Mouse (Mus musculus): ENCODE measurements around the gene Tsks.
A peak's percentile ranks its signal among the peaks of the same experiment; 100 is the strongest.

Tsks gene

GRCm38 (mm10) chr7:44942904-44943303, at the start of gene Tsks:
TSS of gene Tsks (plus strand) at chr7:44943204.
- DNase-seq, result no peak

GRCm38 (mm10) chr7:44894175-44894574, 48.8 kb upstream of the Tsks start:
- DNase-seq, result no peak

GRCm38 (mm10) chr7:44895206-44895592, 47.8 kb upstream of the Tsks start:
- DNase-seq, result no peak

- peak; percentile 95 for DNase-seq
These were observed 47.2 kb upstream of the Tsks start, which contains the start of gene Fuz for GRCm38 (mm10) chr7:44895593-44896434. TSS of gene Fuz (plus strand) at chr7:44896079.

- no peak for DNase-seq
These were observed 46.5 kb upstream of the Tsks start for GRCm38 (mm10) chr7:44896499-44896898.

GRCm38 (mm10) chr7:44898607-44899006, 44.4 kb upstream of the Tsks start:
- DNase-seq, result peak; percentile 17

GRCm38 (mm10) chr7:44900632-44901031, 42.4 kb upstream of the Tsks start:
- DNase-seq, result no peak

- peak; percentile 77 for DNase-seq
These were observed 41.7 kb upstream of the Tsks start for GRCm38 (mm10) chr7:44901230-44901722.

GRCm38 (mm10) chr7:44905430-44905829, 37.6 kb upstream of the Tsks start:
- DNase-seq, result no peak

GRCm38 (mm10) chr7:44908706-44909476, 34.1 kb upstream of the Tsks start:
- DNase-seq, result no peak

GRCm38 (mm10) chr7:44914396-44914795, 28.6 kb upstream of the Tsks start:
- no peak for DNase-seq

- DNase-seq, result no peak
These were observed 27.7 kb upstream of the Tsks start for GRCm38 (mm10) chr7:44915314-44915713.

GRCm38 (mm10) chr7:44916191-44916590, 26.8 kb upstream of the Tsks start:
- DNase-seq, result no peak

- DNase-seq, result no peak
These were observed 26.1 kb upstream of the Tsks start for GRCm38 (mm10) chr7:44916881-44917280.

GRCm38 (mm10) chr7:44918219-44918618, 24.8 kb upstream of the Tsks start:
- DNase-seq, result no peak

- no peak for DNase-seq
These were observed 23.9 kb upstream of the Tsks start for GRCm38 (mm10) chr7:44919127-44919526.

- DNase-seq, result no peak
These were observed 20.5 kb upstream of the Tsks start for GRCm38 (mm10) chr7:44922530-44922929.

- peak; percentile 59 for DNase-seq
These were observed 17.5 kb upstream of the Tsks start for GRCm38 (mm10) chr7:44925468-44925867.

- DNase-seq, result no peak
These were observed 14.4 kb upstream of the Tsks start for GRCm38 (mm10) chr7:44928570-44928969.

GRCm38 (mm10) chr7:44929204-44930151, 13.5 kb upstream of the Tsks start, which contains the start of gene Ap2a1:
TSS of gene Ap2a1 (minus strand) at chr7:44929496.
- peak; percentile 100 for DNase-seq

- DNase-seq, result no peak
These were observed 4.3 kb upstream of the Tsks start for GRCm38 (mm10) chr7:44938680-44939079.

GRCm38 (mm10) chr7:44949922-44950321, 6.9 kb downstream of the Tsks start:
- DNase-seq, result no peak

GRCm38 (mm10) chr7:44951960-44952359, 9.0 kb downstream of the Tsks start:
- DNase-seq, result peak; percentile 74

All from embryo, embryonic 11 days (tissue).